Mouse (Mus musculus) 3T3-L1 (cell line): ENCODE data around the gene Prkd1.

Experiments
- DNase-seq: peaks from one replicate; pipeline ENCODE4 v3.0.0-alpha.2; 2015; ENCODE audit warnings: low read depth, low spot score

The Prkd1 gene

GRCm38 (mm10) chr12:50430129-50430703 lies 218.7 kb downstream of the Prkd1 start:
- DNase-seq, result no peak

GRCm38 (mm10) chr12:50352404-50352803 lies 296.5 kb downstream of the Prkd1 start:
- DNase-seq, result no peak

GRCm38 (mm10) chr12:50333182-50333581 lies 315.7 kb downstream of the Prkd1 start:
- DNase-seq, result no peak

- DNase-seq, result peak; percentile 12
These were observed 334.3 kb downstream of the Prkd1 start for GRCm38 (mm10) chr12:50314634-50315033.

- peak; percentile 48 for DNase-seq
These were observed 339.6 kb downstream of the Prkd1 start for GRCm38 (mm10) chr12:50309276-50309675.

GRCm38 (mm10) chr12:50301334-50301733 lies 347.6 kb downstream of the Prkd1 start:
- peak; percentile 52 for DNase-seq

GRCm38 (mm10) chr12:50296067-50296466 lies 352.8 kb downstream of the Prkd1 start:
- peak; percentile 5 for DNase-seq

- no peak for DNase-seq
These were observed 353.3 kb downstream of the Prkd1 start for GRCm38 (mm10) chr12:50295549-50295948.

- DNase-seq, result peak; percentile 47
These were observed 356.1 kb downstream of the Prkd1 start for GRCm38 (mm10) chr12:50292834-50293233.
